Mouse (Mus musculus): ENCODE measurements around the gene Slc6a2. TPM values are rescaled to one million over a fixed set of nuclear protein-coding genes. Genes with fewer than 3 reads are reported as not detected.

Gene Slc6a2
- 0.02 and 0.08 TPM in 2 replicates for polyA plus RNA-seq (2015; fragmentation: Nextera tagmentation; extraction: Ambion mirVana)

GRCm38 (mm10) chr8:92959779-92960178 is at the start of gene Slc6a2:
Gene Slc6a2 (plus strand): TSS chr8:92960079.

GRCm38 (mm10) chr8:93048092-93048491 is 88.2 kb downstream of the Slc6a2 start, which contains the start of gene Ces1a:
Gene Ces1a (minus strand): TSS chr8:93048192.

Small RNAs within 50 kb of the gene (microRNA-seq; reads per million reads assigned to microRNA genes)
- gene Gm22151 = 0 reads per million in 2 experiments

Other genes starting within 250 kb of the Slc6a2 start
- gene Mmp2, start 132.8 kb upstream of the Slc6a2 start, polyA plus RNA-seq (2015; fragmentation: Nextera tagmentation; extraction: Ambion mirVana) = 130 and 143 TPM in 2 replicates
- gene Lpcat2, start 104.7 kb upstream of the Slc6a2 start, polyA plus RNA-seq (2015; fragmentation: Nextera tagmentation; extraction: Ambion mirVana) = 2.6 and 3.4 TPM in 2 replicates
- 4.3 TPM in 1 of 2 replicates, not detected in the other for gene Capns2, start 58.7 kb upstream of the Slc6a2 start, polyA plus RNA-seq (2015; fragmentation: Nextera tagmentation; extraction: Ambion mirVana)
- not detected in 2 replicates for gene Ces1a, start 88.1 kb downstream of the Slc6a2 start, polyA plus RNA-seq (2015; fragmentation: Nextera tagmentation; extraction: Ambion mirVana)
- gene Ces1b, start 119.9 kb downstream of the Slc6a2 start, polyA plus RNA-seq (2015; fragmentation: Nextera tagmentation; extraction: Ambion mirVana) = not detected in 2 replicates
- gene Ces1c, start 171.2 kb downstream of the Slc6a2 start, polyA plus RNA-seq (2015; fragmentation: Nextera tagmentation; extraction: Ambion mirVana) = not detected in 2 replicates
- 0.29 and 4.2 TPM in 2 replicates for gene Ces1d, start 237.8 kb downstream of the Slc6a2 start, polyA plus RNA-seq (2015; fragmentation: Nextera tagmentation; extraction: Ambion mirVana)

All from skeletal muscle tissue, postnatal 0 days (tissue).